Mouse (Mus musculus) lung, embryonic 15.5 days (tissue): ENCODE measurements around the gene Gal3st1. TPM values are rescaled to one million over a fixed set of nuclear protein-coding genes. Genes with fewer than 3 reads are reported as not detected.

ENCODE experiments used
- ATAC-seq: fragments of 200-750 bp; cut with Nextera tagmentation; 2 replicates; pipeline ENCODE4 v1.8.0; 2017; ENCODE audit warnings: moderate number of reproducible peaks, borderline replicate concordance; ENCODE audit not compliant: low FRiP score, low TSS enrichment; ENCODE audit errors: extremely low read depth
- H3K27ac ChIP-seq: fragments of 300-500 bp; sonication (generic); 2 replicates; pipeline ENCODE4 v1.5.1; 2015; ENCODE audit warnings: moderate library complexity, mild to moderate bottlenecking, inconsistent platforms
- H3K27me3 ChIP-seq: fragments of 300-500 bp; sonication (generic); 2 replicates; pipeline ENCODE4 v1.6.1; 2015; ENCODE audit warnings: inconsistent platforms
- H3K36me3 ChIP-seq: fragments of 300-500 bp; sonication (generic); 2 replicates; pipeline ENCODE4 v1.6.1; 2015; ENCODE audit warnings: inconsistent platforms
- H3K4me1 ChIP-seq: fragments of 300-500 bp; sonication (generic); 2 replicates; pipeline ENCODE4 v1.6.1; 2015; ENCODE audit warnings: inconsistent platforms
- H3K4me2 ChIP-seq: fragments of 300-500 bp; sonication (generic); 2 replicates; pipeline ENCODE4 v1.6.1; 2015; ENCODE audit warnings: inconsistent platforms, mild to moderate bottlenecking, moderate library complexity
- H3K4me3 ChIP-seq: fragments of 300-500 bp; sonication (generic); 2 replicates; pipeline ENCODE4 v1.5.1; 2015; ENCODE audit warnings: mild to moderate bottlenecking, inconsistent platforms
- H3K9ac ChIP-seq: fragments of 300-500 bp; sonication (generic); 2 replicates; pipeline ENCODE4 v1.6.1; 2015; ENCODE audit warnings: inconsistent platforms
- H3K9me3 ChIP-seq: fragments of 300-500 bp; sonication (generic); 2 replicates; pipeline ENCODE4 v1.6.1; 2016; ENCODE audit warnings: inconsistent platforms
- WGBS: fragments of 180-500 bp; shearing (Covaris S2); methylation state at CpG from one replicate; pipeline ENCODE4 v1.1.7; 2015; 5-methylcytosine and 5-hydroxymethylcytosine counted together
- polyA plus RNA-seq: library from polyadenylated mRNA; unstranded; fragments of >200 nt; fragmentation: Nextera tagmentation; extraction: Ambion mirVana; gene quantifications from 2 replicates; pipeline ENCODE4 v1.2.1, GENCODE M21; 2015

The Gal3st1 gene
- polyA plus RNA-seq, 1 experiment from 2014 or later = 9.0 TPM

DNA sequence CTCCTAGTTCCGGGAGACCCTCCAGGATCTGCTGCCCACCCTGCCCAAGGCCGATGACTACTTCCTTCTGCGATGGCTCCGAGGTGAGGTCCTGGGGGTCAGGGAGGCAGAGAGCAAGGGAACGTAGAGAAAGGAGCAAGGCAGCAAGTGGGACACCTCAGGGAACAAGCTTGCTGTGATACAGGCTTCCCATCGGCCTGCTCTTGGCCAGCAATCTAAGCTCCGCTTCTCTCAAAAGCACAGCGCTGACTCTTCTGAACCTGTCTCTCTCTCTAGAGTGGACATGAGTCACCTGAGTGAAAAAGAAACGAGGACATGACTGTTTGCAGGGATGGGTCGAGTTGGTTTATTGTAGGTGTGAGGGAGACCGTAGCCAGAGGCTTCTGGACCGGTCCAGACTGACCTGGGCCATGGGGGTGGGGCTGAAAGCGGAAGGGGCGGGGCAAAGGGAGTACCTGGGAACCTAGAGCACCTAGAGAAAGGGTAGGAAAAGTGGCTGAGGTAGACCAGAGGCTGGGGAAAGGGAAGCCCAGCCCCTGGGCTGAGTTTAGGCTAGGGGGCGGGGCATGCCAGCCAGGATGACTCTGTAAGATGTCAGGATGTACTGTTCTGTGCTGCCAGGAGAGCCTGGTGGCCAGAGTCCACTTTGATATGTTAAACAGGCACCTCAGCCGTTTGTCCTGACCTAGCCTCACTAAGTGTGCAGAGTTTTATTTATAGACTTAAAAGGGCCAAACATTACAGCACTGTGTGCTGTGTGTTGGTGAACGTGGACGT is 51.9 kb downstream of the Gal3st1 start:
- H3K9me3 ChIP-seq = no peaks in the 10 kb centered on the region
- no peaks in the 10 kb centered on the region for H3K36me3 ChIP-seq
- no peak overlapping the region for H3K9ac ChIP-seq
- H3K27me3 ChIP-seq = no peaks in the 10 kb centered on the region
- 53% methylated on average over 18 of the region's 18 CpGs for WGBS
- H3K4me1 ChIP-seq = 0 out of 2 replicates have a peak, but pooled peaks cover 3% of the 10 kb centered on the region
- H3K4me3 ChIP-seq = no peak overlapping the region
- no peak for ATAC-seq
- no peak overlapping the region for H3K27ac ChIP-seq
- H3K4me2 ChIP-seq = no peak overlapping the region

DNA sequence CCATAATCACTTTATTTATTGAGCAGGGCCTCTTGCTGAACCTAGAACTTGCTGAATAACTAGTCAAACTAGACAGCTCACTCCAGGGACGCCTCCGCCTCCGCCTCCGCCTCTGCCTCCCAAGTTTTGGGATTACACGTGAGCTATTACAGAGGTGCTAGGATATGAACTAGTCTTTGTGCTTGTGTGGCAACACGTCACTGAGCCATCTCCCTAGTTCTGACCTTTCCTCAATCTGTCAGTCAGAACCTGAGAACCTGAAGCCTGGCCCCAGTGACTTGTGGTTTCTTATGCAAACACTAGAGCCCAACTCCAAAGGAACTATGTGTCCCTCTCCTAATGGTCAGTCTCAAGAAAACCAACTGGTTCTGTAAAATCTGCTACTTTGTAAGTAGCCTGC is 52.5 kb downstream of the Gal3st1 start:
- 67% methylated on average over 6 of the region's 6 CpGs for WGBS
- no peaks in the 10 kb centered on the region for H3K27me3 ChIP-seq
- H3K9ac ChIP-seq = no peak overlapping the region
- ATAC-seq = no peak
- H3K36me3 ChIP-seq = no peaks in the 10 kb centered on the region
- 0 out of 2 replicates have a peak, but pooled peaks cover 3% of the 10 kb centered on the region for H3K4me1 ChIP-seq
- H3K4me3 ChIP-seq = no peak overlapping the region
- H3K4me2 ChIP-seq = no peak overlapping the region
- H3K27ac ChIP-seq = no peak overlapping the region
- no peaks in the 10 kb centered on the region for H3K9me3 ChIP-seq

DNA sequence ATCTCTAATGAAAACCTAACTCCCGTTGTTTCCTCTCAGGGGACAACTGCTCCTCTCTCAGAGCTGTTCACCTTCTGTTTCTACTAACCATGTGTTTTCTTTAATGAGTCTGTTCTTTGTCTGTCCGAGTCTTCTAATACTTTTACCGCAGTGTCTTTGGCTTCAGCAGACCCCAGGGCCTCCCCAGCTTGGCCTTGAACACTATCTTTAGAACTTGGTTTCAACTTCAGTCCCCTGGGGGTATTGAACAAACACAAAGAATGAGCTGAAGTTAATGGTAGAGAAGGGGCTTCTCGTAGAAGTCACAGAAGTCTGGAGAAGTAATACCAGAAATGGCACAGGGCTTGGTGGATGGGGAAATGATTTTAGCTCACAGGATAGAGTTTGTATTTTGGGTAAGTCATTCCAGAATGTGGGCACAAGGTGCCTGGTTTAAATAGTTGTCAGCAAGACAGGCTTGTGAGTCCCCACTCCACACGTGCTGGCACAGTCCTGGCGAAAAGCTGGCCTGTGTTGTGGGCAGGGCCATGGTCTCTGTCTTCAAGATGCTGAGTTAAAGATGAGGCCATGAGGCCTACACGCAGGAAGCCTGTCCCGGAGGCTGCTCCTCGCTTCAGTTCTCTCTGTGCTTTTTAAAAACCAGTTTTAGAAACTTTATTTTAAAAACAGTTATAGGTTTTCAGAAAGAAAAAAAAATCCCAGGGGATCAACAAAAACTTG is 53.1 kb downstream of the Gal3st1 start:
- Histone ChIP-seq H3K36me3 (no peaks in the 10 kb centered on the region), H3K27ac (no peak overlapping the region), H3K27me3 (no peaks in the 10 kb centered on the region), H3K4me2 (no peak overlapping the region), H3K4me3 (no peak overlapping the region), H3K9me3 (no peaks in the 10 kb centered on the region), H3K4me1 (0 out of 2 replicates have a peak, but pooled peaks cover 3% of the 10 kb centered on the region), H3K9ac (no peak overlapping the region)
- 65% methylated on average over 9 of the region's 9 CpGs for WGBS
- ATAC-seq = no peak

DNA sequence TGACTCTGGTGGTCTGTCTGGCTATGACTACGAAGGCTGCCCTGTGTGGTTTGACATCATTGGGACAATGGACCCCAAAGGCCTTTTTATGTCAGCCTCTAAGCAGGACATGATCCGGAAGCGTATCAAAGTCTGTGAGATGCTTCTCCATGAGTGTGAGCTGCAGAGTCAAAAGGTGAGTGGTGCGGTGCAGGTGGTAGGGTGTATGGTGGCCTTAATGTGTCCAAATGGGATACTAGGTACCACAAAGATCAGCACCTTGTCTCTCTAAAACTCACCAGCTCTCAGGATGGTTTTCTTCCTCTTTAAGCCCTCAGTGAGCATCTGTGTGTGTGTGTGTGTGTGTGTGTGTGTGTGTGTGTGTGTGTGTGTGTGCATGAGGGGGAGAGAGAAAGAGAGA is 56.5 kb downstream of the Gal3st1 start:
- WGBS = 92% methylated on average over 4 of the region's 4 CpGs
- H3K27me3 ChIP-seq = no peaks in the 10 kb centered on the region
- no peak overlapping the region for H3K4me2 ChIP-seq
- no peak overlapping the region for H3K4me3 ChIP-seq
- no peak overlapping the region for H3K9ac ChIP-seq
- no peaks in the 10 kb centered on the region for H3K9me3 ChIP-seq
- no peak for ATAC-seq
- no peaks in the 10 kb centered on the region for H3K4me1 ChIP-seq
- H3K27ac ChIP-seq = no peak overlapping the region
- no peaks in the 10 kb centered on the region for H3K36me3 ChIP-seq

DNA sequence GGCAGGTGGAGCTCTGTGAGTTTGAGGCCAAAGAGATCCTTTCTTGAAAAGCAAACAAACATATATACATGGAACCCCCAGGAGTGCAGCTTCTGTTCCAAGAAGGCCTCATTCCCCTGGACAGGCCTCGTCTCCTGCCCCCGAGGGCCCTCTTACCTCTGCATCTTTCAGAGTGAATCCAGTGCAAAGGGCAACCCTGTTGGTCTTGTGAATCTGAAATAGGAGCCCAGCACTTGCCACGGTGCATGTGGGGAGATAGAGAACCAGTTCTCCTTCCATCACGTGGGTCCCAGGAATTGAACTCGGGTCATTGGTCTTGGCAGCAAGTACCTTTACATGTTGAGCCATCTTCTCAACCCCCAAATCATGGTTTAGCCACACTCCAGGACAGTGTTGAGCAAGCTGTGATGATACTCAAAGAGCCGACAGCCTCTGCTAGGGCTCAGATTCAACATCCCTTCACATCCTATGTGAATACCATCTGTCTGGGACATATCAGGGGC is 57.7 kb downstream of the Gal3st1 start:
- ATAC-seq = no peak
- Histone ChIP-seq H3K4me2 (no peak overlapping the region), H3K4me3 (no peak overlapping the region), H3K36me3 (no peaks in the 10 kb centered on the region), H3K27ac (no peak overlapping the region), H3K9ac (no peak overlapping the region), H3K4me1 (no peaks in the 10 kb centered on the region), H3K27me3 (no peaks in the 10 kb centered on the region), H3K9me3 (no peaks in the 10 kb centered on the region)
- 74% methylated on average over 6 of the region's 6 CpGs for WGBS

DNA sequence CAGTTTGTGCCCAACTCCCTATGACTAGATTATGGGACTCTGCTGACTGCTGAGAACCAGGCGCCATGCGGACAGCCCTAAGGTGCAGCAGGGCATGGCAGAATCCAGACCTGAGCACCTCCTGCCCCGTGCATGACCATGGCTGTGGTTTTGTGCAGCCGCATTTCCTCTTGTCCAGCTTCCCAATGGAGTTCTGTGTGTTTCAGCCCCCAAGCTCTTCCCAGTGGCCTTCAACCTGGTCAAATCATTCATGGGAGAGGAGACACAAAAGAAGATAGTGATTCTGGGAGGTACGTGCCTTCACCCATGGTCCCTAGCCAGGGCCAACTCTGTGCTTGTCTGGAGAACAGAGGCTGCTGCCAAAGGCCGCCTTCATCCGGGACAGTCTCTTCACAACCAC is 59.6 kb downstream of the Gal3st1 start:
- 88% methylated on average over 7 of the region's 7 CpGs for WGBS
- ATAC-seq = no peak

DNA sequence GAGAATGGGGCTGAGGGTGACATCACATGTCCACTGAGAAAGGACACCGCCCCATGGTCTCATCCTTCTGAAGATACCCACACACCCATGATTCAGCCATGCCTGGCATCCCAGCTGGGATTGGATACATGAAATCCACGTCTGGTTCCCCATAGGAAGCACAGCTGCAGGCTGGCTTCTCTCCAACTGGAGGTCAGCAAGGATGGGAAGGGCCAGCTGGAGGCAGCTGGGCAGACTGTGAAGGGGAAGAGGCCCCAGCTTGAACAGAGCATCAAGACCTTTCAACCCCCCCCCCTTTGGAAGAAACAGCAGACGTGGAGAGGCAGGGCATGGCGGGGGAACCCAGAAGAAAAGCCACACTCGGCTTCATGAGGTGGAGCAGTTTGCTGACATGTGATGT is 63.1 kb downstream of the Gal3st1 start:
- no peak for ATAC-seq

More for the DNA sequence above, 59.6 kb downstream of the Gal3st1 start:
- H3K36me3 ChIP-seq = no peaks in the 10 kb centered on the region
- no peaks in the 10 kb centered on the region for H3K9me3 ChIP-seq
- H3K4me2 ChIP-seq = no peak overlapping the region
- no peak overlapping the region for H3K9ac ChIP-seq
- no peak overlapping the region for H3K27ac ChIP-seq
- no peak overlapping the region for H3K4me3 ChIP-seq
- no peaks in the 10 kb centered on the region for H3K27me3 ChIP-seq
- no peaks in the 10 kb centered on the region for H3K4me1 ChIP-seq

DNA sequence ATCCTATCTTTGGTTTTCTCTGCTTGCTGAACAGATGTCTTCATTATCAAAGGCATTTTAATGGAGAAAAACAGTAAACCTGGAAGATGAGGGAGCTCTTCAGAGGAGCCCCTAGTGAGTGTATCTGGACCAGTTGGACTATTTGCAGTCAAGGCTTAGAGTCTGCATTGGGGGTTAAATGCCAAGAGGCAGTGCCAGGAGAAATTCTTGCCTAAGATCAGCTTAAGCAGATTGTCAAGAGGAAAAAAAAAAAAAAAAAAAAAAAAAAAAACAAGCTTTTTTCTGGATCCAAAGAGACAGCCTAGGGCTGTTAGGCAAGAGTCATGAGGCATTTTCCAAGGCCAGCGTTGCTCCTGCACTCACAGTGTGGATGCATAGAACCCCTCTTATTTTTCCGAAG is 64.3 kb downstream of the Gal3st1 start:
- H3K4me1 ChIP-seq = no peaks in the 10 kb centered on the region
- 87% methylated on average over 2 of the region's 2 CpGs for WGBS

More for the DNA sequence above, 63.1 kb downstream of the Gal3st1 start:
- H3K4me1 ChIP-seq = no peaks in the 10 kb centered on the region
- no peak overlapping the region for H3K9ac ChIP-seq
- H3K27ac ChIP-seq = no peak overlapping the region
- H3K9me3 ChIP-seq = no peaks in the 10 kb centered on the region
- no peak overlapping the region for H3K4me2 ChIP-seq
- WGBS = 62% methylated on average over 5 of the region's 5 CpGs
- no peaks in the 10 kb centered on the region for H3K36me3 ChIP-seq
- no peak overlapping the region for H3K4me3 ChIP-seq
- no peaks in the 10 kb centered on the region for H3K27me3 ChIP-seq

DNA sequence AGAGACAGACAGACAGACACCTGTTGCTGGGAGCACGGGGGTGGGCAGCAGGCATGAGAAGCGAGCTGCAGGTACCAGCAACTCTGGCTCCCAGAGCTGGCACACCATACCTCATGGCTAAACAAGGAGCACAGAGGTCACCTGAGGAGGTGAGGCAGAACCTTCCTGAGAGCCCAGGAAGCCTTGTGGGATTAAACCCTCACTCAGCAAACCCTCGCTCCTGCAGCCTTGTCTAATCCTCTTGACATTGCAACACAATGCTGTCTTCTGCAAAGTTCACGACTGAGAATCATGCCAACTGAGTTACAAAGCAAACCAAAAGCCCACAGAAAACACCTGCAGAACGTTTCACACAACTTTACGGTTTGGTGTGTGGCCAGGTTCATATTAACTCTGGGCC is 65.0 kb downstream of the Gal3st1 start:
- Histone ChIP-seq H3K4me1 (no peaks in the 10 kb centered on the region), H3K27me3 (no peaks in the 10 kb centered on the region), H3K4me2 (no peak overlapping the region), H3K9me3 (no peaks in the 10 kb centered on the region), H3K27ac (no peak overlapping the region), H3K36me3 (no peaks in the 10 kb centered on the region), H3K9ac (no peak overlapping the region), H3K4me3 (no peak overlapping the region)
- no peak for ATAC-seq
- whole genome bisulfite sequencing = 86% methylated on average over 6 of the region's 6 CpGs

More for the DNA sequence above, 64.3 kb downstream of the Gal3st1 start:
- H3K9ac ChIP-seq = no peak overlapping the region
- no peaks in the 10 kb centered on the region for H3K36me3 ChIP-seq
- no peaks in the 10 kb centered on the region for H3K9me3 ChIP-seq
- H3K27ac ChIP-seq = no peak overlapping the region
- no peak for ATAC-seq
- no peak overlapping the region for H3K4me2 ChIP-seq
- no peak overlapping the region for H3K4me3 ChIP-seq
- no peaks in the 10 kb centered on the region for H3K27me3 ChIP-seq

Other genes starting within 250 kb of the Gal3st1 start
- 0.20 and 0.34 TPM in 2 replicates for gene Osbp2, start 119.7 kb upstream of the Gal3st1 start, polyA plus RNA-seq
- 0.37 and 0.39 TPM in 2 replicates for gene 4921536K21Rik, start 88.5 kb upstream of the Gal3st1 start, polyA plus RNA-seq
- gene Dusp18, start 88.4 kb upstream of the Gal3st1 start, polyA plus RNA-seq = 9.8 and 10.2 TPM in 2 replicates
- gene Slc35e4, start 69.0 kb upstream of the Gal3st1 start, polyA plus RNA-seq = 3.4 and 3.8 TPM in 2 replicates
- gene Tcn2, start 51.5 kb upstream of the Gal3st1 start, polyA plus RNA-seq = 47.7 and 52.1 TPM in 2 replicates
- 76.2 and 78.1 TPM in 2 replicates for gene Pes1, start 19.7 kb upstream of the Gal3st1 start, polyA plus RNA-seq
- gene 4930556J24Rik, start 6.9 kb upstream of the Gal3st1 start, polyA plus RNA-seq = 0.18 and 0.21 TPM in 2 replicates
- gene Sec14l4, start 47.8 kb downstream of the Gal3st1 start, polyA plus RNA-seq = 9.8 and 12.7 TPM in 2 replicates
- gene Sec14l3, start 81.2 kb downstream of the Gal3st1 start, polyA plus RNA-seq = 17.3 and 19.9 TPM in 2 replicates
- 9.9 and 11.4 TPM in 2 replicates for gene Mtfp1, start 111.8 kb downstream of the Gal3st1 start, polyA plus RNA-seq
- gene Sec14l2, start 139.8 kb downstream of the Gal3st1 start, polyA plus RNA-seq = 2.2 and 3.0 TPM in 2 replicates
- 33.1 and 34.2 TPM in 2 replicates for gene Rnf215, start 151.6 kb downstream of the Gal3st1 start, polyA plus RNA-seq
- 8.9 and 9.5 TPM in 2 replicates for gene Ccdc157, start 176.7 kb downstream of the Gal3st1 start, polyA plus RNA-seq
- gene Sf3a1, start 176.7 kb downstream of the Gal3st1 start, polyA plus RNA-seq = 44.8 and 45.8 TPM in 2 replicates
- gene Tbc1d10a, start 203.2 kb downstream of the Gal3st1 start, polyA plus RNA-seq = 32.3 and 34.2 TPM in 2 replicates
- 4.0 and 6.3 TPM in 2 replicates for gene Castor1, start 234.6 kb downstream of the Gal3st1 start, polyA plus RNA-seq